Mouse (Mus musculus) kidney, postnatal 0 days (tissue): ENCODE measurements around the gene Apobec3. TPM values are rescaled to one million over a fixed set of nuclear protein-coding genes. Genes with fewer than 3 reads are reported as not detected.
"Not testable (repeated sequence)": the region's sequence is repeated elsewhere in the genome, so short reads cannot be mapped to it uniquely, and the experiment has no call there.

Experiments
- ATAC-seq: fragments of 200-750 bp; cut with Nextera tagmentation; replicated peaks from 2 replicates; pipeline ENCODE4 v1.8.0; 2017; ENCODE audit warnings: low read depth, moderate number of reproducible peaks, moderate TSS enrichment, moderate library complexity; ENCODE audit not compliant: low FRiP score
- DNase-seq: peaks from one replicate; pipeline ENCODE4 v3.0.0-alpha.2; 2016; ENCODE audit warnings: low spot score
- H3K27ac ChIP-seq: fragments of 300-500 bp; sonication (generic); 2 replicates; pipeline ENCODE4 v1.5.1; 2014; ENCODE audit warnings: mild to moderate bottlenecking
- H3K27me3 ChIP-seq: fragments of 300-500 bp; sonication (generic); 2 replicates; pipeline ENCODE4 v1.6.1; 2014; ENCODE audit warnings: low read length, mixed read lengths; ENCODE audit not compliant: insufficient read depth
- H3K36me3 ChIP-seq: fragments of 300-500 bp; sonication (generic); 2 replicates; pipeline ENCODE4 v1.6.1; 2014; ENCODE audit warnings: low read length, mixed read lengths; ENCODE audit not compliant: insufficient read depth
- H3K4me1 ChIP-seq: fragments of 300-500 bp; sonication (generic); replicated peaks from 2 replicates; pipeline ENCODE4 v1.6.1; 2014; ENCODE audit warnings: antibody characterized with exemption, low read length, mixed read lengths; ENCODE audit not compliant: insufficient read depth
- H3K4me2 ChIP-seq: fragments of 300-500 bp; sonication (generic); 2 replicates; pipeline ENCODE4 v1.6.1; 2014; ENCODE audit warnings: mild to moderate bottlenecking, low read length, moderate library complexity, mixed read lengths
- H3K4me3 ChIP-seq: fragments of 300-500 bp; sonication (generic); replicated peaks from 2 replicates; pipeline ENCODE4 v1.5.1; 2014; ENCODE audit warnings: low read depth, low read length
- H3K9ac ChIP-seq: fragments of 300-500 bp; sonication (generic); 2 replicates; pipeline ENCODE4 v1.6.1; 2014; ENCODE audit warnings: low read depth, low read length
- H3K9me3 ChIP-seq: fragments of 300-500 bp; sonication (generic); replicated peaks from 2 replicates; pipeline ENCODE4 v1.6.1; 2016; ENCODE audit warnings: low read length, inconsistent platforms, mixed read lengths
- CTCF ChIP-seq: IDR thresholded peaks from 2 replicates; pipeline ENCODE4 v1.5.1; 2016; ENCODE audit warnings: antibody characterized with exemption, low read depth, mild to moderate bottlenecking, moderate library complexity
- WGBS: fragments of 180-500 bp; shearing (Covaris S2); extraction: QIAGEN DNeasy Blood & Tissue Kit; methylation state at CpG from one replicate; pipeline ENCODE4 v1.1.7; 2014; 5-methylcytosine and 5-hydroxymethylcytosine counted together
- polyA plus RNA-seq: library from polyadenylated mRNA; unstranded; fragments of >200 nt; fragmentation: Nextera tagmentation; extraction: Ambion mirVana; gene quantifications from 2 replicates; pipeline ENCODE4 v1.2.1, GENCODE M21; 2015

The Apobec3 gene
- polyA plus RNA-seq, 1 experiment from 2014 or later: 26.1 TPM

- Histone ChIP-seq H3K27ac (no peak overlapping the region), H3K4me3 (no peak overlapping the region), H3K9ac (no peak overlapping the region), H3K9me3 (no peaks in the 10 kb centered on the region), H3K36me3 (no peaks in the 10 kb centered on the region), H3K27me3 (no peaks in the 10 kb centered on the region), H3K4me2 (no peak overlapping the region), H3K4me1 (peaks cover 2% of the 10 kb centered on the region; the same call in 1 of the 2 replicates)
- no peak for TF ChIP-seq CTCF
- WGBS: 67% methylated on average over 6 of the region's 6 CpGs
- no peak for ATAC-seq
- DNase-seq: no peak
Measured at GRCm38 (mm10) chr15:79899828-79900510, 8.5 kb downstream of the Apobec3 start.

GRCm38 (mm10) chr15:79900751-79901150 lies 9.3 kb downstream of the Apobec3 start:
- Histone ChIP-seq H3K4me2 (no peak overlapping the region), H3K4me3 (no peak overlapping the region), H3K9me3 (no peaks in the 10 kb centered on the region), H3K36me3 (no peaks in the 10 kb centered on the region), H3K27ac (no peak overlapping the region), H3K27me3 (no peaks in the 10 kb centered on the region), H3K9ac (no peak overlapping the region), H3K4me1 (no peaks in the 10 kb centered on the region)
- TF ChIP-seq CTCF: no peak
- no peak for DNase-seq
- no peak for ATAC-seq
- WGBS: 66% methylated on average over 7 of the region's 7 CpGs

GRCm38 (mm10) chr15:79901399-79901798 lies 9.9 kb downstream of the Apobec3 start:
- ATAC-seq (no peak), DNase-seq (no peak)
- H3K27me3 ChIP-seq: no peaks in the 10 kb centered on the region
- no peak for TF ChIP-seq CTCF
- H3K9ac ChIP-seq: no peak overlapping the region
- H3K27ac ChIP-seq: no peak overlapping the region
- 96% methylated on average over 2 of the region's 2 CpGs for WGBS
- H3K4me2 ChIP-seq: no peak overlapping the region
- no peaks in the 10 kb centered on the region for H3K36me3 ChIP-seq
- H3K4me3 ChIP-seq: no peak overlapping the region
- no peaks in the 10 kb centered on the region for H3K4me1 ChIP-seq
- no peaks in the 10 kb centered on the region for H3K9me3 ChIP-seq

GRCm38 (mm10) chr15:79903081-79903480 lies 11.6 kb downstream of the Apobec3 start:
- H3K27me3 ChIP-seq, DNase-seq, H3K9me3 ChIP-seq, H3K4me2 ChIP-seq, H3K36me3 ChIP-seq, H3K4me1 ChIP-seq, H3K9ac ChIP-seq, H3K4me3 ChIP-seq, H3K27ac ChIP-seq, ATAC-seq: not testable (repeated sequence)
- WGBS: 97% methylated on average over 8 of the region's 8 CpGs

- Histone ChIP-seq H3K27ac (no peak overlapping the region), H3K9me3 (no peaks in the 10 kb centered on the region), H3K9ac (no peak overlapping the region), H3K4me1 (no peaks in the 10 kb centered on the region), H3K4me2 (no peak overlapping the region), H3K36me3 (no peaks in the 10 kb centered on the region), H3K27me3 (no peaks in the 10 kb centered on the region), H3K4me3 (no peak overlapping the region)
- TF ChIP-seq CTCF: no peak
- no peak for DNase-seq
- no peak for ATAC-seq
Measured at GRCm38 (mm10) chr15:79903963-79904362, 12.5 kb downstream of the Apobec3 start.

GRCm38 (mm10) chr15:79904678-79905077 lies 13.2 kb downstream of the Apobec3 start:
- H3K9ac ChIP-seq, DNase-seq, H3K36me3 ChIP-seq, H3K4me3 ChIP-seq, H3K4me1 ChIP-seq, H3K27me3 ChIP-seq, H3K9me3 ChIP-seq, ATAC-seq, H3K4me2 ChIP-seq, H3K27ac ChIP-seq: not testable (repeated sequence)
- WGBS: 85% methylated on average over 11 of the region's 11 CpGs

GRCm38 (mm10) chr15:79905211-79905610 lies 13.8 kb downstream of the Apobec3 start:
- 52% methylated on average over 12 of the region's 12 CpGs for WGBS

More at GRCm38 (mm10) chr15:79905211-79905610, 13.8 kb downstream of the Apobec3 start:
- H3K27me3 ChIP-seq: no peaks in the 10 kb centered on the region
- no peak overlapping the region for H3K27ac ChIP-seq
- TF ChIP-seq CTCF: no peak
- H3K4me1 ChIP-seq: no peaks in the 10 kb centered on the region
- no peak for ATAC-seq
- H3K4me2 ChIP-seq: no peak overlapping the region
- DNase-seq: no peak
- H3K4me3 ChIP-seq: no peak overlapping the region
- no peaks in the 10 kb centered on the region for H3K36me3 ChIP-seq
- H3K9me3 ChIP-seq: no peaks in the 10 kb centered on the region
- H3K9ac ChIP-seq: no peak overlapping the region
